ENCODE assay signal across 9 mouse cellular contexts in the genomic region with DNA sequence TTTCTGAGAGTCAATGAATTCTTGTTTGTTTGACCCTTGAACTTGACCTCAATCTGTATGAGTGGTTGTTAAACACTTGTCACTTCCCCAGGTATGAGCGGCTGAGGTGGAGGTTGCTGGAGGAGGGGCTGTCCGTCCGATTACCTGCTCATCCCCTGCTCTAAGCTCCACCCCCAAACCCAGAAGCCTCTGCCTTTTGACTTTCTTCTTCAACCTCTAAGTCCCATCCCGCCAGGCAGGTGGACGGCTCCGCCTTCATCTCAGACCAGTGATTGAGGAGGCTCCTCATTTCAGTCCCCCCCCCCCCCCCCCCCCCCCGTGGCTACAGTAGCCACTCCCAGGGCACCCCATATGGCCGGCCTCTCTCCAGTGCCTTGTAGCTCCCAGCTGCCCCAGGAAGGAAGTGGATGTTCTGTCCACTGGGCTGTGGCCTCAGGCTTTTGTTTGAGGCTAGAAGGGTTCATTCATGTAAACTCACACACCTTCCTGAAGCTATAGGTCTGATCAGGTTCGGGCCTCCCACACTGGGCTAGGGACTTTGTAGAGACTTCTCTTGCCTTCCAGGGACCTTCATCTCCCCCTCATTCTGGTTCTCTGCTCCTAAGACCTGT. TPM values are rescaled to one million over a fixed set of nuclear protein-coding genes. Genes with fewer than 3 reads are reported as not detected.
DNase-seq lines count a peak whose midpoint lies in the region; ATAC-seq and TF ChIP-seq lines count a peak whose summit lies in the region.
"Had no signal": no experiment of that assay in that cellular context is flagged by ENCODE, and none has a peak within 500 bp of the region (broad histone marks: within the 10 kb centered on the region; RNA-seq: fewer than 3 reads in every experiment).

No protein-coding gene starts in this region.

- H3K36me3 ChIP-seq in forebrain, embryonic 12.5 days (replicated peaks), result no peaks in the 10 kb centered on the region
- H3K36me3 ChIP-seq in limb, embryonic 13.5 days, result no peaks in the 10 kb centered on the region
- H3K36me3 ChIP-seq in small intestine, adult 2 months (ENCODE audit: control insufficient read depth, insufficient read depth, low read length), result no peaks in the 10 kb centered on the region

- H3K27me3 ChIP-seq in forebrain, embryonic 12.5 days, result peaks cover 8% of the 10 kb centered on the region
- H3K27me3 ChIP-seq in limb, embryonic 13.5 days, result no peaks in the 10 kb centered on the region
- no peaks in the 10 kb centered on the region for H3K27me3 ChIP-seq in small intestine, adult 2 months (ENCODE audit: control insufficient read depth, insufficient read depth, low read length)

- 44% methylated on average over 8 of the region's 9 CpGs for WGBS in forebrain, embryonic 12.5 days
- WGBS in limb, embryonic 13.5 days, result 52% methylated on average over 7 of the region's 9 CpGs
- WGBS in small intestine, adult 2 months, result 23% methylated on average over 9 of the region's 9 CpGs

- H3K9me3 ChIP-seq in forebrain, embryonic 12.5 days, result no peaks in the 10 kb centered on the region
- H3K9me3 ChIP-seq in limb, embryonic 13.5 days, result no peaks in the 10 kb centered on the region

- intact Hi-C loops in left cerebral cortex, adult 2 months (cut with DNase I), result no loop called here

- TF ChIP-seq POLR2A in small intestine, adult 2 months (IDR thresholded peaks at IDR 0.05; ENCODE audit: low read depth, low read length), result no peak

- DNase-seq in left cerebral cortex, adult 2 months (ENCODE audit: extremely low spot score in 1 of 2, low spot score in 2 of 2), result no peak
- DNase-seq in left cerebral cortex, adult 18-20 months (ENCODE audit: low spot score in 2 of 2), result no peak
- no peak for DNase-seq in left cerebral cortex, adult 8-10 months (ENCODE audit: low spot score in 2 of 2)
- DNase-seq in urinary bladder, adult 18-20 months (ENCODE audit: low spot score in 2 of 2), result no peak

- TF ChIP-seq CTCF in left cerebral cortex, adult 2 months (IDR thresholded peaks at IDR 0.05), result no peak
- TF ChIP-seq CTCF in small intestine, adult 2 months (IDR thresholded peaks at IDR 0.05; ENCODE audit: extremely low read depth, insufficient read length, insufficient replicate concordance, low read depth, low read length), result no peak

- peaks cover 35% of the 10 kb centered on the region for H3K4me1 ChIP-seq in forebrain, embryonic 12.5 days
- H3K4me1 ChIP-seq in limb, embryonic 13.5 days, result peaks cover 22% of the 10 kb centered on the region
- H3K4me1 ChIP-seq in small intestine, adult 2 months (ENCODE audit: control insufficient read depth, insufficient read depth, insufficient read length, low read length), result peaks cover 19% of the 10 kb centered on the region

- no peak overlapping the region for H3K4me3 ChIP-seq in left cerebral cortex, adult 2 months
- H3K4me3 ChIP-seq in forebrain, embryonic 12.5 days (replicated peaks), result no peak overlapping the region
- H3K4me3 ChIP-seq in limb, embryonic 13.5 days, result no peak overlapping the region
- H3K4me3 ChIP-seq in small intestine, adult 2 months (ENCODE audit: low read depth, low read length), result peak overlapping the region; percentile 33

- H3K4me2 ChIP-seq in forebrain, embryonic 12.5 days, result no peak overlapping the region
- 0 out of 2 replicates have a peak overlapping the region, but pooled peaks have one; percentile 9 for H3K4me2 ChIP-seq in limb, embryonic 13.5 days (replicated peaks)

- H3K27ac ChIP-seq in left cerebral cortex, adult 2 months, result peak overlapping the region; percentile 70
- H3K27ac ChIP-seq in forebrain, embryonic 12.5 days, result peak overlapping the region; percentile 89
- peak overlapping the region; percentile 80; the same call in 1 of the 2 replicates for H3K27ac ChIP-seq in limb, embryonic 13.5 days
- H3K27ac ChIP-seq in small intestine, adult 2 months (ENCODE audit: insufficient read depth, low read depth, low read length), result peak overlapping the region; percentile 73

- H3K9ac ChIP-seq in forebrain, embryonic 12.5 days, result no peak overlapping the region
- H3K9ac ChIP-seq in limb, embryonic 13.5 days, result no peak overlapping the region

- ATAC-seq in forebrain, embryonic 12.5 days (ENCODE audit: low FRiP score), result peak; percentile 27
- ATAC-seq in limb, embryonic 13.5 days (ENCODE audit: low FRiP score, low read depth), result no peak

RNA-seq across cellular contexts. Expression of a gene that starts 34.0 kb away (rescaled TPM):
- total RNA-seq in left cerebral cortex, adult 2 months (2021), result not detected
- not detected for total RNA-seq in left cerebral cortex, adult 18-20 months (2021)
- polyA plus RNA-seq in forebrain, embryonic 12.5 days (2016; fragmentation: Nextera tagmentation; extraction: Ambion mirVana), result 0.83 TPM in 1 of 2 replicates, not detected in the other
- polyA plus RNA-seq in limb, embryonic 13.5 days (2015; fragmentation: Nextera tagmentation; extraction: Ambion mirVana), result not detected in 2 replicates
- not detected in 2 replicates for polyA plus RNA-seq in small intestine, adult 2 months (2012; rRNA removed)
- 1 to 10 TPM in 1 of 4 experiments, under 1 TPM in 1, not detected in 2; 0.73 to 1.1 TPM for total RNA-seq in left cerebral cortex, adult 8-10 months (2022)
- total RNA-seq: gastrocnemius, postnatal 14 days had no signal
- polyA plus RNA-seq: midbrain, embryonic 16.5 days had no signal
